Mouse (Mus musculus) stomach, embryonic 15.5 days (tissue): ENCODE results near the gene Itga9. TPM values are rescaled to one million over a fixed set of nuclear protein-coding genes. Genes with fewer than 3 reads are reported as not detected.
A peak's percentile ranks its signal among the peaks of the same experiment; 100 is the strongest.

ENCODE experiments used
- ATAC-seq: fragments of 200-750 bp; cut with Nextera tagmentation; 2 replicates; pipeline ENCODE4 v1.8.0; 2017; ENCODE audit warnings: low read depth, moderate number of reproducible peaks, moderate TSS enrichment; ENCODE audit not compliant: insufficient read depth, low FRiP score
- H3K27ac ChIP-seq: fragments of 300-500 bp; sonication (generic); 2 replicates; pipeline ENCODE4 v1.5.1; 2015; ENCODE audit warnings: mild to moderate bottlenecking, inconsistent platforms
- H3K27me3 ChIP-seq: fragments of 300-500 bp; sonication (generic); replicated peaks from 2 replicates; pipeline ENCODE4 v1.6.1; 2015; ENCODE audit warnings: inconsistent platforms
- H3K36me3 ChIP-seq: fragments of 300-500 bp; sonication (generic); 2 replicates; pipeline ENCODE4 v1.6.1; 2015; ENCODE audit warnings: inconsistent platforms
- H3K4me1 ChIP-seq: fragments of 300-500 bp; sonication (generic); 2 replicates; pipeline ENCODE4 v1.6.1; 2015; ENCODE audit warnings: inconsistent platforms
- H3K4me2 ChIP-seq: fragments of 300-500 bp; sonication (generic); 2 replicates; pipeline ENCODE4 v1.6.1; 2015; ENCODE audit warnings: mild to moderate bottlenecking, inconsistent platforms
- H3K4me3 ChIP-seq: fragments of 300-500 bp; sonication (generic); replicated peaks from 2 replicates; pipeline ENCODE4 v1.5.1; 2015; ENCODE audit warnings: inconsistent platforms
- H3K9ac ChIP-seq: fragments of 300-500 bp; sonication (generic); 2 replicates; pipeline ENCODE4 v1.6.1; 2015; ENCODE audit warnings: inconsistent platforms
- H3K9me3 ChIP-seq: fragments of 300-500 bp; sonication (generic); 2 replicates; pipeline ENCODE4 v1.6.1; 2016; ENCODE audit warnings: inconsistent platforms
- WGBS: fragments of 180-500 bp; shearing (Covaris S2); methylation state at CpG from one replicate; pipeline ENCODE4 v1.1.7; 2015; 5-methylcytosine and 5-hydroxymethylcytosine counted together
- polyA plus RNA-seq: library from polyadenylated mRNA; unstranded; fragments of >200 nt; fragmentation: Nextera tagmentation; extraction: Ambion mirVana; gene quantifications from 2 replicates; pipeline ENCODE4 v1.2.1, GENCODE M21; 2015

The Itga9 gene
- polyA plus RNA-seq, 1 experiment from 2014 or later: 17.6 TPM

DNA sequence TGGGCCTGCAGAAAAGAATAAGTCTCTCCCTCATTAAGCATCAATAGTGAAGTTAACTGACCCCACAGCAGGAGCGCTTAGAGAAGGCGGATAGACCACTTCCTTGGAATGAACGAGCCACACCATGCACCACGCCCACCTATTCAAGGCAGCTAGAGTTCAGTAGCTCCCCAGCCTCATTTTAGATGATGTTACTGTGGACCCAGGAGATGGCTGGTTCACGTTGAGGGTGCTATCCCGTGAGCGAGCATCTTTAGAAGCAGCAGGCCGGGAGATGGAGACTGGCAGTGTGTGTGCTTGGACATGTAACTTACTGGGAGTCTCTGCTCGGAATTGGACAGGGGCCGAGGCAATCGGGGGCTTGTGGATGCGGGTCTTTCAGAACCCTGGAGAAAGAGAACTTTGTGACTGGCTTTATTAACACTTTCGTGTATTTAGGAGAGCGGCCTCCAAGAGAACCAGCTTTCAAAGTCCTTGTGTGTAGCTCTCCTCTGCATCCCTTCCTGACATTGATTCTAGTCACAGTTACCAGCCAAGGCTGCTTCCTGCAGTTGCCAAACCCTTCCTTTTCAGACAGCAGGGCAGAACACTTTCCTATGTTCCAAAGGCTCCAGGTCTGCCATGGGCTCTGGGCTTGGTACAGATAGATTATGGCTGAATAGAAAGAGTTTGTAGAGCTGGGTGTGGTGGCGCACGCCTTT, 1.4 kb downstream of the Itga9 start:
- no peak overlapping the region for H3K9ac ChIP-seq
- H3K4me3 ChIP-seq: peak overlapping the region; percentile 68
- peaks cover 18% of the 10 kb centered on the region for H3K4me1 ChIP-seq
- H3K4me2 ChIP-seq: peak overlapping the region; percentile 87
- H3K36me3 ChIP-seq: no peaks in the 10 kb centered on the region
- H3K9me3 ChIP-seq: no peaks in the 10 kb centered on the region
- ATAC-seq: no peak
- no peak overlapping the region for H3K27ac ChIP-seq
- 0 out of 2 replicates have a peak, but pooled peaks cover 2% of the 10 kb centered on the region for H3K27me3 ChIP-seq
- WGBS: 52% methylated on average over 16 of the region's 16 CpGs

DNA sequence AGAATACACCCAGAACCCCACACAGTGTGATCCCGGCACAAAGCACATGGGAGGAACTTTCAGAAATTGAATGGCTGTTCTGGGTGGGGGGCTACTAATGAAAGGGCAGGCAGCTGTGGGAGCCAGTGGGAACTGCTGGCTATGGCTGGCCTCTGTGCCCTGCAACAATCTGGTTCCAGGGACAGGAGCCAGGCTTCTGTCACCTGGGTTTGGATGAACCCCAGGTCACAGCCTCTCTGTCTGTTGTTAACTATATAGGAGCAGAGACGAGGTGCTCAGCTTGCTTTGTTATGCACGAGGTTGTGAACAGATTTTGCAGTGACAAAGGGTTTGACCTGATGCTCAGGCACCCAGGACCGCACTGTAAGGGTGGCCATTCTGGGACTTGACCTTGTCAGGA, 2.1 kb downstream of the Itga9 start:
- WGBS: 64% methylated on average over 4 of the region's 4 CpGs
- Histone ChIP-seq H3K9ac (no peak overlapping the region), H3K9me3 (no peaks in the 10 kb centered on the region), H3K27ac (no peak overlapping the region), H3K4me1 (peaks cover 19% of the 10 kb centered on the region), H3K36me3 (no peaks in the 10 kb centered on the region), H3K4me2 (peak overlapping the region; percentile 24), H3K4me3 (peak overlapping the region; percentile 68; the same call in 1 of the 2 replicates), H3K27me3 (0 out of 2 replicates have a peak, but pooled peaks cover 2% of the 10 kb centered on the region)
- ATAC-seq: no peak

DNA sequence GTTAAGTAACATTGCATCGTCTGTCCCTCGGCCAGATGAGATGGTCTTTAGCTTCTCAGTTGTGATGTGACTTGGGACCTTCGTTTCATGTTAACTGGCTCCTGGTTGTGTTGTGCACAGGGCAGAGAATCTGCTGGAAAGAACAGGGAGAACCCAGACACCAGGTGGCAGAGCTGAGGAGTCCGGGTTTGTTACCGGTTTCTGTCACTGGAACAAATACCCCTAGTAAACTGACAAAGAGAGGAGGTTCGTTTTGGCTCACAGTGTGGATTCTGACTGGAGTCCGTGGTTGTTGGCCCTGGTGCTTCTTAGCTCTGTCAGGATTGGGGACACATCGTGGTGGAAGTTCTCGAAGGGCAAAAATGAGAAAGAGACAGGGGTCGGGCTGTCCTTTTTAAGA, 3.6 kb downstream of the Itga9 start:
- Histone ChIP-seq H3K4me2 (no peak overlapping the region), H3K4me3 (no peak overlapping the region), H3K4me1 (peaks cover 19% of the 10 kb centered on the region), H3K9ac (no peak overlapping the region), H3K27ac (0 out of 2 replicates have a peak overlapping the region, but pooled peaks have one; percentile 24), H3K36me3 (no peaks in the 10 kb centered on the region), H3K9me3 (no peaks in the 10 kb centered on the region), H3K27me3 (0 out of 2 replicates have a peak, but pooled peaks cover 2% of the 10 kb centered on the region)
- WGBS: 58% methylated on average over 10 of the region's 10 CpGs
- no peak for ATAC-seq

DNA sequence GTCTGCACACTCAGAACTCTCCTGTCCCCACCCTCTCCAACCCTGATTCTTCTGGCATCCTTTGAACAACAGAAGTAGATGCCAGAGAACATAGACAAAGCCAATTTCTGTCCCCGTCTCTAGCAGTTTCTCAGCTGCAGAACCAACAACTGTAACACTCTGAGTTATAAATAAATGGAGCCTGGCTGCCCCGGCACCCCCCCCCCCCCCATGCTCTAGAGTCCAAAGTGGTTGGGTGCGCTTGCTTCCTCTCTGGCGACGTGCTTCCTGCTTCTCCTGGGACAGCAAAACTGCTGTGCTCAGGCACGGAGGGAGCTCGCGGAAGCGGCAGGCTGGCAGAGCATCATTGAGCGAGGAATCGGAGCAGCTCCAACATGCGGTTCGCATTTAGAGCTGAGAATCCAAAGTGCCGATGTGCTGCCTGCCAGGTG, 4.6 kb downstream of the Itga9 start:
- H3K9me3 ChIP-seq: no peaks in the 10 kb centered on the region
- H3K27me3 ChIP-seq: no peaks in the 10 kb centered on the region
- H3K4me3 ChIP-seq: no peak overlapping the region
- no peak overlapping the region for H3K9ac ChIP-seq
- no peaks in the 10 kb centered on the region for H3K36me3 ChIP-seq
- peaks cover 19% of the 10 kb centered on the region for H3K4me1 ChIP-seq
- 0 out of 2 replicates have a peak overlapping the region, but pooled peaks have one; percentile 13 for H3K4me2 ChIP-seq
- no peak for ATAC-seq
- 48% methylated on average over 14 of the region's 14 CpGs for WGBS
- no peak overlapping the region for H3K27ac ChIP-seq

DNA sequence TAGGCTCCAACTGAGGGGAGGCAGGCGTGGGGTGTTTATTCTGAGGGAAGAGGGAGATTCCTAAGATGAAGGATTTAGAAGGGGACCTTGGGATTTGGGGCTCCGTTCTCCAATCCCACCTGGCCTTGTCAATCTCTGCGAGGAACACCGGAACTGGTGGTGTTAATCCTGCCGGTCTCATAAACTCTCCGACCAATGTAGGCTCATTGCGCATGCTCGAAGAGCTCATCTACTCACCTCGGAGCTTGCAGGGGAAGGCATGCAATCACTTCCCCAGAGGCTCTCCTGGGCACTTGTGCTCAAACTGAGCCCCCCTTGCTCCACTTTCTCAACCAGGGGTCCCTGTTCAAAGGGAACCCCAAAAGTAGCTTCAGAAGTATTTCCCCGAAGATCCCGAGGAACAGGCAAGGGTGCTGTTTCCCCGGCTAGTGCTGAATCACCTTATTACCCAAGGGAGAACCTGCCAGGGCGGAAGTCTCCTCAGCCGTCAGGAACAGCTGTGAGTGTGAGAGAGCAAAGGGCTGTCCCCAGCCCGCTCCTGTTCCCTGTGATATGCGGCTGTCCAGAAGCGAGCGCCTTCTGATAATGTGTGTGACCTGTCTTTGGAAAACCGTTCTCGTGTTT, 5.6 kb downstream of the Itga9 start:
- peaks cover 19% of the 10 kb centered on the region for H3K4me1 ChIP-seq
- ATAC-seq: no peak
- H3K9ac ChIP-seq: no peak overlapping the region
- H3K27me3 ChIP-seq: no peaks in the 10 kb centered on the region
- no peaks in the 10 kb centered on the region for H3K36me3 ChIP-seq
- H3K4me2 ChIP-seq: no peak overlapping the region
- H3K4me3 ChIP-seq: no peak overlapping the region
- H3K9me3 ChIP-seq: no peaks in the 10 kb centered on the region
- H3K27ac ChIP-seq: no peak overlapping the region
- 42% methylated on average over 20 of the region's 20 CpGs for WGBS

DNA sequence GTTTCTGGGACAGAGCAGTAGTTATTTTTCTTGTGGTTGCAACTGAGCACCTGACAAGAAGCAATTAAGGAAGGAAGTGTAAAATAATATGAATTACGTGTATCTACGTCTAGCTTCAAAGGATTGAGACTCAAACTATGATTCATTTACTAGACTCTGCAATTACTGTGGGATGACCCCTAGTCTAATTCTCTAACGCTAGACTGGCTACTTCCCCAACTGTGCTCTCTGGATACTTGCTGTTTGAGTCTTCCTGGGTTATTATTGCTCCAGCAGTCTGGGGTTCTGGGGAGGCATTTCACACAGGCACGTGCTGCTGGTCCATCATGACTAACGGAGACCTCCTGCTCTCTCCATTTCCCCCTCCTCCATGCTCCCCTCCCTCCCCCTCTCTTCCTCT, 10.7 kb downstream of the Itga9 start:
- Histone ChIP-seq H3K4me2 (no peak overlapping the region), H3K27me3 (no peaks in the 10 kb centered on the region), H3K27ac (no peak overlapping the region), H3K4me3 (no peak overlapping the region), H3K9me3 (no peaks in the 10 kb centered on the region), H3K9ac (no peak overlapping the region), H3K4me1 (peaks cover 4% of the 10 kb centered on the region; the same call in 1 of the 2 replicates), H3K36me3 (no peaks in the 10 kb centered on the region)
- 59% methylated on average over 5 of the region's 5 CpGs for WGBS
- no peak for ATAC-seq

DNA sequence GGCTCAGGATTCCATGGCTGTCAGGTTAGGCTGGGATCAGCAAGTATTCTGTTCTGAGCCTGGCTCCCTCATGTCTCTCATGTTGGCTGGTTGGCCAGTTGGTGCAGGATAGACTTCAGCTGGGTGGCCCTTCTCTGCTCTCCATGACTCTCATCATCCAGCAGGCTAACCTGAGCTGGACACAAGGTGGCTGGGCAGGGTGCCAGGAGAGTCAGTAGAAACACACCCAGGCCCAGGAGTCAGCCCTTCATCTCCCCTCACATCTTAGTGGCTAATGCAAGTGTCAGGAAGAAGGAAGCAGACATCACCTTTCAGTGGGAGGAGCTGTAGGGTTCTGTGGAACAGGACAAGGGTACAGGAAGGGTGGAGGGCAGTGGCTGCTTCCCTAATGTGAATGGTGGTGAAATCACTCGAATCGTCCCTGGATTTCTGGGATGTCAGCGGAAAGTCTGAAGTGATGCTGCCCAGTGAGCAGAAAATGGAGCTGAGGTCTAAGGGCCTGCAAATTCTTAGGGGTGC, 12.3 kb downstream of the Itga9 start:
- whole genome bisulfite sequencing: 77% methylated on average over 3 of the region's 3 CpGs

DNA sequence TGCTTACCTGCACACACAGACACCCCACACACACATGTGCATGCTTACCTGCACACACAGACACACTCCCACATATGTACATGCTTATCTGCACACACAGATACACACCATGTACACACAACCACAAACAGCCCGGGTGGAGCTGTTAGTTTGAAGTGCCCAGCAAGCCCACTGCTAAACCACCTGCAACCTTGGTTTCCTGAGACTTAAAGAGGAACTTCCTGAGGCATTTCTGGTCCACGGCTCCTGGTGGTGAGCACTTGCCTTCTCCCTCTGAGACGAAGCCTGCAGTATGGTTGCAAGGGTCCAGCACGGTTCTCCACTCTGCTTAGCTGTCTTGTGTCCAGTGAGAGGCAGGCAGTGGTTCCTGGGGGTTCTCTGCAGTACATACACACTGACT, 14.3 kb downstream of the Itga9 start:
- no peaks in the 10 kb centered on the region for H3K9me3 ChIP-seq
- H3K9ac ChIP-seq: no peak overlapping the region
- H3K36me3 ChIP-seq: no peaks in the 10 kb centered on the region
- no peak overlapping the region for H3K4me2 ChIP-seq
- H3K4me3 ChIP-seq: no peak overlapping the region
- no peak overlapping the region for H3K27ac ChIP-seq
- H3K4me1 ChIP-seq: no peaks in the 10 kb centered on the region
- H3K27me3 ChIP-seq: no peaks in the 10 kb centered on the region
- ATAC-seq: no peak
- WGBS: 63% methylated on average over 4 of the region's 4 CpGs

More for the DNA sequence above, 12.3 kb downstream of the Itga9 start:
- Histone ChIP-seq H3K9ac (no peak overlapping the region), H3K4me2 (no peak overlapping the region), H3K9me3 (no peaks in the 10 kb centered on the region), H3K27me3 (no peaks in the 10 kb centered on the region), H3K4me1 (no peaks in the 10 kb centered on the region), H3K27ac (no peak overlapping the region), H3K36me3 (no peaks in the 10 kb centered on the region), H3K4me3 (no peak overlapping the region)
- ATAC-seq: no peak

DNA sequence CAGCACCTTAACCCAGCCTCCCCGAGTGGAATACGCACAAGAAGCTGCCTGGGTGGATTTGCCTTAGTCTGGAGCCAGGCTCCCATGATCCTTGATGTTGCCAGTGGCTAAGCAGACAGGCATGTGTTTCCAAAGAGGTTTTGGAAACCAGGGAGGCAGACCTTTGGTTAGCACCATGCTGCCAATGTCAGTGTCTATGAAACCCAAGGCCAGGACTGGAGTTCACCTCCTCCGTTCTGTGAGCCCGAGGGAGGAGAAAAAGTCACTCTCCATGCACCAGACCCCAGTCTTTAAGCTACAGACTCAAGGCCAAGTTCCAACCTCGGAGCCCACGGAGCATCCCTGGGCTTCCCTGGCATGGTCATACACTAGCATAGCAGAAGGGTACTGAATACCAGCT, 15.2 kb downstream of the Itga9 start:
- no peak overlapping the region for H3K27ac ChIP-seq
- WGBS: 89% methylated on average over 6 of the region's 6 CpGs
- no peaks in the 10 kb centered on the region for H3K36me3 ChIP-seq

DNA sequence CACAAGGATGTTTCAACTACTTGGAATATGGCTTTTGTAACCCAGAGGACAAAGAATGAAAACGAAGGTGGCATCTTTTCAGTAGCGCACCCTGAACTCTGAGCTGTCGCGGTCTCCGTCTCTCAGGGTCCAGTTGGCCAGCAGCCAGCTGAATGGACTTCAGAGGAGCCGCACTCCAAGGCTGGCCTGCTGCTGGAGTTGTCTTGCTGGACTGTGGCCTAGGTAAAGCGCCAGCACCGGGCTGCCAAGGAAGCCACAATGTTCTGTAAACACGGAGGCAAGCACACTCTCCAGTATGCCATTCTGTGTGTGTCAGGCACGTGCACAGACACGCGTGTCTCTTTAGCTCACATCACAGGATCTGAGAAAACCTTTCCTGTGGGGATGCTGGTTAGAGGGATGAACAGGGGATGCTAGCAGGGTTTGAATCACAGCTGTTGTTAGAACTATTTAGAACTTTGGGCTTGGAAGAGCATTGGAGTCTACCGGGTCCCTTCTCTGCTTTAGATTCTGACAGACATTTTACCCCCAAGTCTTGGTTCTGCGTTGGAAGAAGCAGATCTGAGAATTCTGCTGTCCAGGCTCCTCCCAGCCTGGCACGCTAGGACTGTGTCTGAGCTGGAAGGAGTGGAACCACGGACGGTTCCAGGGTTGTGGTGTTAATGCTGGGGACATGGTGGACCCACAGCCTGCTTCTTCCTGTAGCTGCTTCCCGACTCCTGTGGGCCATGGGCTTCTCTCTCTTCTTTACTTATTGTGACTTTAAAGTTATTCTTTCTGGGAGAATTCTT, 16.1 kb downstream of the Itga9 start:
- Histone ChIP-seq H3K9ac (no peak overlapping the region), H3K27ac (no peak overlapping the region), H3K4me1 (no peaks in the 10 kb centered on the region), H3K4me3 (no peak overlapping the region), H3K9me3 (no peaks in the 10 kb centered on the region), H3K36me3 (no peaks in the 10 kb centered on the region), H3K27me3 (no peaks in the 10 kb centered on the region), H3K4me2 (no peak overlapping the region)
- ATAC-seq: no peak
- 74% methylated on average over 18 of the region's 18 CpGs for WGBS

More for the DNA sequence above, 15.2 kb downstream of the Itga9 start:
- no peak overlapping the region for H3K4me3 ChIP-seq
- no peak for ATAC-seq
- no peak overlapping the region for H3K4me2 ChIP-seq
- H3K27me3 ChIP-seq: no peaks in the 10 kb centered on the region
- H3K9ac ChIP-seq: no peak overlapping the region
- H3K9me3 ChIP-seq: no peaks in the 10 kb centered on the region
- no peaks in the 10 kb centered on the region for H3K4me1 ChIP-seq

DNA sequence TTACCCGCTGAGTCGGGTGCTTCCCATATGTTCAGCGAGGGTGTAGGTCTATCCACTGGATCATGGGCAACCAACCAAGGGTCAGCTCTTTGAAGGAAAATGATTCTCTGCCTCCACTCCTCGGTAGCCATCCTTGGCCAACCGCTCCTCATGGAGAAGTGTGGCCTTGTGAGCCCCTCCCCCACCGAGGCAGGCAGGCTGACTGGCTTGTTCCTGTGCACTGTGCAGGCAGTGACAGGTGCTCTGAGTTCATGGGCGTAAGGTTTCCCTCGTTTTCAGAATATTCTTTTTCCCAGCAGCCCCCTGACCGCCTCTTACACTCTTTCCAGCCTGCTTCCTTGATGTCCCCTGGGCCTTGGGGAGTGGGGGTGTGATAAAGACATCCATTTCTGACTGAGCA, 17.0 kb downstream of the Itga9 start:
- Histone ChIP-seq H3K4me2 (no peak overlapping the region), H3K27ac (no peak overlapping the region), H3K4me3 (no peak overlapping the region), H3K36me3 (0 out of 2 replicates have a peak, but pooled peaks cover 6% of the 10 kb centered on the region), H3K9me3 (no peaks in the 10 kb centered on the region), H3K27me3 (no peaks in the 10 kb centered on the region), H3K9ac (no peak overlapping the region), H3K4me1 (no peaks in the 10 kb centered on the region)
- ATAC-seq: no peak
- WGBS: 68% methylated on average over 9 of the region's 9 CpGs
